Mouse (Mus musculus): Measurements from ENCODE around the gene Pla2r1. TPM values are rescaled to one million over a fixed set of nuclear protein-coding genes. Genes with fewer than 3 reads are reported as not detected.

Pla2r1 gene
- polyA plus RNA-seq (2014; fragmentation: Illumina TruSeq; extraction: RNeasy Lipid Tissue Mini Kit (QIAGEN cat#74804)) = 10.4 TPM

GRCm38 (mm10) chr2:60552902-60553682, at the start of gene Pla2r1:
Gene Pla2r1 (minus strand): TSS chr2:60553308.

GRCm38 (mm10) chr2:60382858-60383669, 170.0 kb downstream of the Pla2r1 start, which contains the start of gene Ly75:
Gene Ly75 (minus strand): TSS chr2:60383303.

Other genes starting within 250 kb of the Pla2r1 start
- 3.9 TPM for gene Ly75, start 170.0 kb downstream of the Pla2r1 start, polyA plus RNA-seq (2014; fragmentation: Illumina TruSeq; extraction: RNeasy Lipid Tissue Mini Kit (QIAGEN cat#74804))
- 0.74 TPM for gene Itgb6, start 169.3 kb upstream of the Pla2r1 start, polyA plus RNA-seq (2014; fragmentation: Illumina TruSeq; extraction: RNeasy Lipid Tissue Mini Kit (QIAGEN cat#74804))